In genomic region chrX:60895416-60895815, GRCm38 (mm10) we compare ENCODE assay signal across 17 mouse cellular contexts. TPM values are rescaled to one million over a fixed set of nuclear protein-coding genes. Genes with fewer than 3 reads are reported as not detected.
DNase-seq lines count a peak whose midpoint lies in the region; ATAC-seq lines count a peak whose summit lies in the region.
"Had no signal": no experiment of that assay in that cellular context is flagged by ENCODE, and none has a peak within 500 bp of the region (broad histone marks: within the 10 kb centered on the region; RNA-seq: fewer than 3 reads in every experiment).

No protein-coding gene starts in this region.

- no peak overlapping the region for H3K9ac ChIP-seq in heart, embryonic 13.5 days
- H3K9ac ChIP-seq in forebrain, embryonic 13.5 days: peak overlapping the region; percentile 37; the same call in 1 of the 2 replicates
- no peak overlapping the region for H3K9ac ChIP-seq in neural tube, embryonic 13.5 days
- H3K9ac ChIP-seq: limb, embryonic 12.5 days had no signal

- no peaks in the 10 kb centered on the region for H3K4me1 ChIP-seq in heart, embryonic 13.5 days
- H3K4me1 ChIP-seq in forebrain, embryonic 13.5 days: peaks cover 22% of the 10 kb centered on the region; the same call in 1 of the 2 replicates
- peaks cover 9% of the 10 kb centered on the region; the same call in 1 of the 2 replicates for H3K4me1 ChIP-seq in limb, embryonic 10.5 days
- H3K4me1 ChIP-seq in neural tube, embryonic 13.5 days (replicated peaks): peaks cover 25% of the 10 kb centered on the region
- H3K4me1 ChIP-seq: limb, embryonic 12.5 days had no signal

- no peaks in the 10 kb centered on the region for H3K9me3 ChIP-seq in heart, embryonic 13.5 days
- H3K9me3 ChIP-seq in forebrain, embryonic 13.5 days (replicated peaks): no peaks in the 10 kb centered on the region
- H3K9me3 ChIP-seq in limb, embryonic 10.5 days (replicated peaks): no peaks in the 10 kb centered on the region
- no peaks in the 10 kb centered on the region for H3K9me3 ChIP-seq in neural tube, embryonic 13.5 days
- H3K9me3 ChIP-seq: limb, embryonic 12.5 days had no signal

- no peak overlapping the region for H3K27ac ChIP-seq in heart, embryonic 13.5 days (replicated peaks)
- H3K27ac ChIP-seq in forebrain, embryonic 13.5 days: peak overlapping the region; percentile 35; the same call in 1 of the 2 replicates
- H3K27ac ChIP-seq in limb, embryonic 10.5 days: no peak overlapping the region
- no peak overlapping the region for H3K27ac ChIP-seq in neural tube, embryonic 13.5 days (replicated peaks)
- H3K27ac ChIP-seq: limb, embryonic 12.5 days had no signal

- no peaks in the 10 kb centered on the region for H3K36me3 ChIP-seq in heart, embryonic 13.5 days
- no peaks in the 10 kb centered on the region for H3K36me3 ChIP-seq in forebrain, embryonic 13.5 days (ENCODE audit: poor library complexity, severe bottlenecking)
- no peaks in the 10 kb centered on the region for H3K36me3 ChIP-seq in limb, embryonic 10.5 days
- no peaks in the 10 kb centered on the region for H3K36me3 ChIP-seq in neural tube, embryonic 13.5 days
- H3K36me3 ChIP-seq: G1E; limb, embryonic 12.5 days had no signal

- H3K4me2 ChIP-seq in heart, embryonic 13.5 days: peak overlapping the region; percentile 72
- H3K4me2 ChIP-seq in forebrain, embryonic 13.5 days: peak overlapping the region; percentile 67
- H3K4me2 ChIP-seq in neural tube, embryonic 13.5 days: peak overlapping the region; percentile 66
- H3K4me2 ChIP-seq: limb, embryonic 12.5 days had no signal

- H3K27me3 ChIP-seq in heart, embryonic 13.5 days (replicated peaks): peaks cover 88% of the 10 kb centered on the region
- 0 out of 2 replicates have a peak, but pooled peaks cover 4% of the 10 kb centered on the region for H3K27me3 ChIP-seq in forebrain, embryonic 13.5 days
- H3K27me3 ChIP-seq in limb, embryonic 10.5 days (ENCODE audit: low read depth, poor library complexity, severe bottlenecking): peaks cover 100% of the 10 kb centered on the region
- H3K27me3 ChIP-seq in neural tube, embryonic 13.5 days: peaks cover 30% of the 10 kb centered on the region

- DNase-seq in heart, adult 8-10 months (ENCODE audit: low spot score): no peak
- DNase-seq in limb, embryonic 10.5 days (ENCODE audit: low spot score): peak; percentile 29
- no peak for DNase-seq in adrenal gland, adult 8-10 months
- no peak for DNase-seq in thymus, adult 18-20 months
- DNase-seq in left cerebral cortex, adult 11 months (ENCODE audit: low spot score): no peak
- DNase-seq: B cell, adult 2 months; cerebellum, adult 9-10 months; heart, postnatal 14 days; lung, adult 2 months had no signal

- H3K4me3 ChIP-seq in heart, embryonic 13.5 days: peak overlapping the region; percentile 58; the same call in 1 of the 2 replicates
- peak overlapping the region; percentile 64 for H3K4me3 ChIP-seq in forebrain, embryonic 13.5 days
- H3K4me3 ChIP-seq in limb, embryonic 10.5 days: no peak overlapping the region
- no peak overlapping the region for H3K4me3 ChIP-seq in neural tube, embryonic 13.5 days
- H3K4me3 ChIP-seq: limb, embryonic 12.5 days had no signal

- WGBS in heart, embryonic 13.5 days: 9% methylated on average over 9 of the region's 11 CpGs
- 14% methylated on average over 11 of the region's 11 CpGs for WGBS in forebrain, embryonic 13.5 days
- 17% methylated on average over 8 of the region's 11 CpGs for WGBS in limb, embryonic 10.5 days
- WGBS in neural tube, embryonic 13.5 days: 23% methylated on average over 11 of the region's 11 CpGs

- ATAC-seq in heart, embryonic 13.5 days (ENCODE audit: extremely low read depth, insufficient number of reproducible peaks, low FRiP score, low TSS enrichment): no peak
- no peak for ATAC-seq in forebrain, embryonic 13.5 days
- ATAC-seq in neural tube, embryonic 13.5 days (ENCODE audit: low read depth): no peak
- ATAC-seq: activated CD4-positive, CD25-positive, alpha-beta regulatory T cell, adult 4 months had no signal

RNA-seq across cellular contexts. Expression of gene Sox3, which starts 2.2 kb away (rescaled TPM):
- 0.29 and 0.56 TPM in 2 replicates for polyA plus RNA-seq in heart, embryonic 13.5 days (2015; fragmentation: Nextera tagmentation; extraction: Ambion mirVana)
- not detected for total RNA-seq in heart, adult 8-10 months (2022)
- polyA plus RNA-seq in forebrain, embryonic 13.5 days (2015; fragmentation: Nextera tagmentation; extraction: Ambion mirVana): 6.0 and 6.2 TPM in 2 replicates
- not detected in 2 replicates for polyA plus RNA-seq in limb, embryonic 10.5 days (2016; fragmentation: Nextera tagmentation; extraction: Ambion mirVana)
- 0.56 and 0.71 TPM in 2 replicates for polyA plus RNA-seq in neural tube, embryonic 13.5 days (2015; fragmentation: Nextera tagmentation; extraction: Ambion mirVana)
- total RNA-seq in adrenal gland, adult 8-10 months (2022): not detected
- total RNA-seq: G1E; heart, postnatal 14 days; megakaryocyte progenitor cell, adult 5-6 weeks had no signal
- polyA plus RNA-seq: activated CD4-positive, CD25-positive, alpha-beta regulatory T cell, adult 4 months; G1E; kidney, embryonic 14.5 days; limb, embryonic 12.5 days; lung, adult 2 months had no signal

Comparison
In these comparisons a context has a peak if more than half of its experiments do, and no peak if none do; other contexts are left out.
1. H3K4me3 ChIP-seq: peak in heart, embryonic 13.5 days (single experiment) and forebrain, embryonic 13.5 days (single experiment); none in limb, embryonic 10.5 days (single experiment) and neural tube, embryonic 13.5 days (single experiment).
2. Peak in every context shown above with its lines, with median percentiles within 50 percentile points of each other: H3K4me2 ChIP-seq.